Mouse (Mus musculus) heart, adult 9 months (tissue): ENCODE results near the gene Npas3.

Experiments
- DNase-seq, 2 experiments: peaks; one replicate each; pipeline ENCODE4 v3.0.0; 2022; ENCODE audit warnings: low spot score in 2 of 2

Npas3 gene

DNA sequence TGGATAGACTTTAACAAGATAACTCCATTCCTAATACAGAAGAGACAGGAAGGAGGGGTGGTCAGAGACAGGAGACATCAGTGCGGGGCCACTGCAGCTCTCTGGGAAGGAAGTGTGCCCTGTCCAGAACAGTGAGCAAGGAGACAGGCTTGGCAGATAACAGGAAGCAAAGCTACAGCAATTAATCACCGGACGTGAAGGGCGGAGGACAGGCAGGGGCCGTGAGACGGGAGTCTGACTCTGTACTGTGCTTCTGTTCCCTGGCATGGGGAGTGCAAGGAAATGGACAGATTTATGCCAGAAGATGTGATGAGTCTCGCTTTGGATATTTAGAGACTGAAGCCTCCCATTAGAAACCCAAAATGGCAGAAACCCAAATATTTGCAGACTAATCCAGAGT, 47.3 kb downstream of the Npas3 start:
- no peak for DNase-seq

- no peak for DNase-seq
Measured at GRCm38 (mm10) chr12:53297946-53298840, 49.7 kb downstream of the Npas3 start.

GRCm38 (mm10) chr12:53300964-53301363, 52.5 kb downstream of the Npas3 start:
- no peak for DNase-seq

DNA sequence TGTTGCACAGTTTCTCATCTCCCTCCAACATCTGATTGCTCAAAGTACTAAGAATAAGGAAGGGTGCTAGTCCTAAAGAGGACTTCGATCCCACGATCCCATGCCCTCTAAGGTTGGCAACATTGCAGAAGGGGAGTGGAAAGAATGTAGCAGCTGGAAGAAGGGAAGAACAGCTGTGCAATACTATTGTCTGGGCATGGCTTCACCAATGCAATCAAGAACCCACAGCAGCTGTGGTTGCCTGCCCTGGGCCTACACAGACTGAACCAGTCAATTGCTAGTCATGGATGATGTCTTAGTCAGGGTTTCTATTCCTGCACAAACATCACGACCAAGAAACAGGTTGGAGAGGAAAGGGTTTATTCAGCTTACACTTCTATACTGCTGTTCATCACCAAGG, 53.7 kb downstream of the Npas3 start:
- no peak for DNase-seq

DNA sequence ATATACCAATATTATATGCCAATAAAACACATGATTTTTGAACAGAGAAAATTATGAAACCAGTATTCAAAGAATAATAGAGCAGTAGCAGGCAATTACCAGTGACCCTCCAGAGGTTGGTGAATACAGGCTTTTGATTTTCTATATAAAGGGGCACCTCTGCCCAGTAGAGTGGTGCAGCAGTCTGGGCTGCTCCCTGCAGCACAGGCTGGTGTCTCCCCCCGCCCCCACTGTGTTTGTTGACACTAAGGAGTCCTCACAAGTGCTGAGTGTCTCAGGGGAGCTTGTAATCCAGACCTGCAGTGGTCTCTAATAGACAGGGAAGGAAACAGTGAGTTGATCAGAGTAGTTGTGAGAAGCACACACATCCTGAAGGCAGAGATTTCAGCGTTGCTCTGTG, 68.2 kb downstream of the Npas3 start:
- no peak for DNase-seq

GRCm38 (mm10) chr12:53317801-53318200, 69.3 kb downstream of the Npas3 start:
- DNase-seq: no peak

GRCm38 (mm10) chr12:53320526-53320925, 72.0 kb downstream of the Npas3 start:
- DNase-seq: peak in 1 of 2 experiments; percentile 4

GRCm38 (mm10) chr12:53321018-53321417, 72.5 kb downstream of the Npas3 start:
- DNase-seq: no peak

- no peak for DNase-seq
Measured at GRCm38 (mm10) chr12:53321944-53322343, 73.5 kb downstream of the Npas3 start.

- no peak for DNase-seq
Measured at GRCm38 (mm10) chr12:53327653-53328188, 79.2 kb downstream of the Npas3 start.

DNA sequence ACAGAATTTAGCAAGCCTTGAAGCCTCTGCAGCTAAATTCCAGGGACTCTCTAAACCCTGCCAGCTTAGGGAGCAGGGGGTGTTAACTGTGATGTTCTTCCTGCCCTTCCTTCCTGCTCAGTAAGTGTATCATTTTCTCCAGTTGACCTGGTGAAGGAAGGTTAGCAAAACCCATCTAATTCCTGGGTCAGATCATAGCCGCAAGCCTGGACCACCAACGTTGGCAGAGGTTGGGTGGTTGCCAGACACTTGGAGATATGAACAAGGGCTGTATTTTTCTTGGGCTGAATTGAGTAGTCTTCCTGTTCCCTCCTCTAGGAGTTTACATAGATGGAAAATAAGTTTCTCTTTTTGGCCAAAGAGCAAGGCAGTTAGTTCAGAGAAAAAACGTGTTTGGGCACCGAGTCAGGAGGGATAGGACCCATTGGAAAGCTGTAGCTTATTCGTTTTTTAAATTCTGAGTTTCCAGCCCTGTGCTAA, 79.8 kb downstream of the Npas3 start:
- peak; percentile 14 to 35 for DNase-seq

- DNase-seq: no peak
Measured at GRCm38 (mm10) chr12:53330141-53330540, 81.7 kb downstream of the Npas3 start.

- DNase-seq: no peak
Measured at GRCm38 (mm10) chr12:53331391-53331790, 82.9 kb downstream of the Npas3 start.

- DNase-seq: no peak
Measured at GRCm38 (mm10) chr12:53331800-53332199, 83.3 kb downstream of the Npas3 start.

GRCm38 (mm10) chr12:53333251-53333650, 84.8 kb downstream of the Npas3 start:
- no peak for DNase-seq

GRCm38 (mm10) chr12:53338349-53338948, 90.0 kb downstream of the Npas3 start:
- no peak for DNase-seq

- DNase-seq: no peak
Measured at GRCm38 (mm10) chr12:53342741-53343140, 94.3 kb downstream of the Npas3 start.

- DNase-seq: no peak
Measured at GRCm38 (mm10) chr12:53351860-53352259, 103.4 kb downstream of the Npas3 start.

DNA sequence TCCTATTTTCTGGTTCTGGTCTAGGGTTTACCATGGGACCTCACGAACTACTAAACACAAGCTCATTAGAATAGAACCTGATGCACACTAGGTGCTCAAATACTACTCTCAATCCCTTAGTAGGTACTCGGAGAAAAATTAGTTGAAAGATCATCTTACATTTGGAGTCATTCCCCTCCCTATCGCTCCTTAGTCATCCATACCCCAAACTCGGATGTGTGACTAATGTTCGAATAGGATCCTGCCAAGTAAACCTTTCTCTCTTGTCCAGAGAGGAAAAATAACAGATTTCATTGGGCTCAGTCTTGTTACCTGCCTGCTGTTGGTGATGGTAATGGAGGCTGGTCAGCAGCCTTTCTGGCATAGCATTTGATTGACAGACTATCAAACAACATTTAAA, 117.3 kb downstream of the Npas3 start:
- no peak for DNase-seq

- DNase-seq: no peak
Measured at GRCm38 (mm10) chr12:53384851-53385250, 136.4 kb downstream of the Npas3 start.

DNA sequence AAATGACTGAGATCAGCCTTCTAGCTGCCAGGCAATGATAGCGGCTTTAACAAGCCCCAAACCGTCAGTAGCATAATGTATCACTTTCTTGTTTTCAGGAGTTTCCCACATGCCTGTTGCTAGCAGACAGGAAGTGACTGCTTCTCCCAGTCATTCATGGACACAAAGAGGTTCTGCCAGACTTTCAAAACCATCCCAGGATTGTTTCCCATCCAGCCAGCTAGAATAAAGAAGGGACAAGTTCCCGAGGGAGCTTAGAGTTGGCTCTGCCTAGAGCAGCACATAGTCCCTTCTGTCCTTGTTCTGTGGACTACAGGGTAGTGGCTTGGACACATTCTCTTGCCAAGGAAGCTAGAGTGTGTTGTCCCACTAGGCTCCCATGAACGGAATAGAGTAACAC, 157.4 kb downstream of the Npas3 start:
- peak in 1 of 2 experiments; percentile 16 for DNase-seq

- no peak for DNase-seq
Measured at GRCm38 (mm10) chr12:53407776-53408175, 159.3 kb downstream of the Npas3 start.

DNA sequence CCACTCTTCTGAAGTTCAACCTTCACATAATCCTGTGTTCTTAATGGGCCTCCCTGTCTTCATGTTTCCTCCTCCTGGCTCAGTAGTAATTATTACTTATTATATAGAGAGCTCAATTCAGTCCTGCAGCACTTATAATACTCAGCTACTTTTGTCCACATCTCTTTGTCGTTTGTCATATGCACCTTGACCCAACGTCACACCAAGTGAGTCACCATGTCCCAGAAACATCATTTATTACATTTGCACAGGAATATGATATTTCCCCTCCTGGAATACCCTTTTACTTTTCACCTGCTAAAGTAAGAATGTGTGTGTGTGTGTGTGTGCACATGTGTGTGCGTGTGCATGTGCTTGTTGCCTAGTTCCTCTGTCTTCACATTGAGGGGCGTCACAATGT, 161.2 kb downstream of the Npas3 start:
- DNase-seq: no peak
